Mouse (Mus musculus) adrenal gland, adult 8-10 months (tissue): ENCODE data around the gene Gcnt7. TPM values are rescaled to one million over a fixed set of nuclear protein-coding genes. Genes with fewer than 3 reads are reported as not detected.

ENCODE experiments used
- DNase-seq: peaks from one replicate; pipeline ENCODE4 v3.0.0; 2022
- total RNA-seq, 4 experiments: library from RNA; stranded (reverse); gene quantifications; 2 replicates each; pipeline ENCODE4 v1.2.4; 2022

The Gcnt7 gene
- total RNA-seq: not detected

DNA sequence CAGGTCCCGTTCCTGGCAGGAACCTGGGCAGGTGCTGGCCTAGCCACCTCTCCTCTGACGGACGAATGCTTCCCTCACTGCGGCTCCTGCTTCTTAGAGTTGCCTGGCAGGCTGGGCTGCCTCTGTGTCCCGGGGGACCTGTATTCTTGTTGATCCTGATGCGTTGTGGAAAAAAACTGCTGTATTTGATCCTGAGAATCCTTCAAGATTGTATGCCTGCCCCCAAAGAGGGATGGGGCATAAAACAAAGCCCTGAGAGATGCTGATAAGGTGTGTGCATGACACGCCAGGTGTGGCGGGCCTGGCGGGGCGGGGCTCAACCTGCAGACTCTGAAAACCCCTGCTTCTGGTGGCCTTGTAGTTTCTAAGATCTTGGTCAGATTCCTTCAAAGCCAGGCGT, at the start of gene Gcnt7:
TSS of gene Gcnt7 (minus strand) at position 101 of the 400 bp plus-strand sequence.
- no peak for DNase-seq

DNA sequence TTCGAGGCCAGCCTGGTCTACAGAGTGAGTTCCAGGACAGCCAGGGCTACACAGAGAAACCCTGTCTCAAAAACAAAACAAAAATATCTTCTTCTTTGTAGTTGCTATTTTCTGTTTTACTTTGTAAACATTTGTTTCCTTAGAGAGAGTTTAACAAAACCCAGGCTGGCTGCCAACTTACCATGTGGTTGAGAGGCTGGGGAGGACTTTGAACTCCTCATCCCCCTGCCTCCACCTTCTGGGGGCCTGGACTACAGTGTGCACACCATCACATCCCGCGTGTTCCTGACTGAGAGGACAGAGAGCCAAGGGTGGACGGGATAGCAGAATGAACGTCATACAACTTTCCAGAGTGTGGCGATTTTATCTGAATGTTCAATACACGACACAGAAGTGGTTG, 47.7 kb upstream of the Gcnt7 start:
- DNase-seq: no peak

GRCm38 (mm10) chr2:172502168-172502567, 43.8 kb upstream of the Gcnt7 start:
- no peak for DNase-seq

- DNase-seq: no peak
These were observed 42.9 kb upstream of the Gcnt7 start for GRCm38 (mm10) chr2:172501341-172501740.

DNA sequence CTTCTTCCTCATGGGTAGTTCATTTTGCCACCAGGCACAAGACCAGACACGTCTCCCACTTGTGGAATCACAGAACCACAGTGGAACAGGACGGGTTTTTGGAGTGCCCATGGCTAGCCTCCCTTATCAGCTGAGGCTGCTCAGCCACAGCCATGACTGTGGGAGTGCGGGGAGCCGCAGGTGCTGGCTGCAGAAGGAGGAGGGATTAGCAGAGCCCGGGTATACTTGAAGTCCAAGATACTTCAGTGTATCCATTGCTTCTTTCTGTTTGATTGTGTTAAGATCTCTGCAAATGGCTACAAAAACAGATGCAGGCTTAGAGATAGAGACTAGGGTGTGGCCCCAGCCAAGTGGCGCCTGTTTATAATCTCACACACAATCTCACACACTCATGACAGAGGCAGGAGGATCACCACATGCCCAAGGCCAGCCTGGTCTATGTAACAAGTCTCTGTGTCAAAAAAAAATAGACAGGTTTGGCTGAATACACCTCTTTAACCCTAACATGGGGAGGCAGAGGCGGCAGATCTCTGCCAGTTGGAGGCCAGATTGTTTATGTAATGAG, 42.4 kb upstream of the Gcnt7 start:
- DNase-seq: no peak

DNA sequence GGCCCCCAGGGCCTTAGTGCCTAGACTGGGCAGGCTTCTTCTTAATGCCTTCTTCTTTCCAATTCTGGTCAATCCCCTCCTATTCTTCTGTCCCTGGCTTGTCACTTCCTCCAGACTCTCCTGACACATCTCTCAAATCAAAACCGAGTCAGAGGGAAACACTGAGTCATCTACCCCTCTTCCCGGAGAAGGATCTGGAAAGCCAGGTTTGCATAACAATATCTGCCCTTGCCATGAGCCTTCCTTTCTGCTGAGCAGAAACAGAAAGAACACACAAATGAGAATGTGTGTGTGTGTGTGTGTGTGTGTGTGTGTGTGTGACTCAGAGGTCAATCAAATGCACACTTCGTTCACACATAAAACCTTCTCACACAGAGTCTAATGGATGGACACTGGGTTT, 40.4 kb upstream of the Gcnt7 start:
- DNase-seq: peak; percentile 40

- peak; percentile 49 for DNase-seq
These were observed 38.4 kb upstream of the Gcnt7 start for GRCm38 (mm10) chr2:172496736-172497345.

- DNase-seq: no peak
These were observed 26.4 kb upstream of the Gcnt7 start for GRCm38 (mm10) chr2:172484696-172485370.

DNA sequence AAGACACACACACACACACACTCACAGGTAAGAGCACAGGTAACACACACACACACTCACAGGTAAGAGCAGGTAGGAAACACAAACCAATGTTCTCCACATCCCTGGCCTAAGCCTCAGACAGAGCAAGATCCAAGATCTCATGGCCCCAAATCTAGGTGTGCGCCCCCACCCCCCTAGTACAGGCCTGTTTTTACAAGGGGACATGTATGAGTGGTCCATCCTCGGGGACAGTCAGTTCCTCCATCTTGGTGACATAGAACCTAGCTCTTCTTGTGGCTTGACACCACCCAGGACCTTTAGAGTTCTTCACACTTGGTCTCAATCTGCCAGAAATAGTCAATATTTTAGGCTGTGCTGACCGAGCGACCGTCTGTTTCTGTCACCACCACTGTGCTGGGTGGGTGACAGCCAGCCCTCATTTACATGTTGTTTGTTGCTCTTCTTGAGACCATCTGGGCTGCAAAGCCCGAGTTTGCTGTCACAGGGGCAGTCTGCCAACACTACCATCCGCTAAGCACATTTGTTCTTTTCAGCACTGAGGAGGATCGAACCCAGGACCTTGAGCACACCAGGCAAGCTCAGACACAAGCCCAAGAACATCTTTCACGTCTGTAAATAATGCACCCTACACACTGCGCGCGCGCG, 25.5 kb upstream of the Gcnt7 start:
- DNase-seq: no peak

DNA sequence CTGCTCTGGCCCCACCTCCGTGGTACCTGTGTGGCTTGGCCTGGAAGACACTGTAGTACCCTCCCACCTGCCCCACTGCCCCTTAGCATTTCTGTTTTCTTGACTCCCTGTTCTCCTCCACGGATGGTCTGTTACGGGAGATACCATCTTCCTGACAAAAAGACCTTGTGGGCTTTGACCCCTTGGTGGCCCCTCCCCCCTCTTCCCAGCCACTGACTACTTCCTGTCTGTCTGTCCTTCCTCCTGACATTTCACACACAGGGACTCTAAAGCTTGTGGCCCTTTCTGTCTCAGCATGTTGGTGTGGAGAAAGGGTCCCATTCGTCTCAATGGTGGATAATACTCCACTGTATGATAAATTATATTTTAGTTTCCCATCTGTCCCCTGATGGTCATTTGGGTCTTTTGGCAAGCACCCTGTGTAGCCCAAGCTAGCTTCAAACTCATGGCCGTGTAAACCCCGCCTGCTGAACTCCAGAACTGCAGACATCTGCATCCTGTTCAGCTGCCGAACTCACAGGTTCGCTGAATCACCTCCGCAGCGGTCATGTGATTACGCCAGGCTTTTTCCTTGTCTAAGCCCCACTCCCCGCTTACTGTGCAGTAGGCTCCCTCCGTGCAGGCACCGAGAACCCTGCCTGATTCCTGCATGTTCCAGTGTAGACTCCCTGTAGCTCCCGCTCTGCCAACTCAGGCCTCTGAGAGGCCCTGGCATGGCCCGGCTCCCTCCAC, 23.4 kb upstream of the Gcnt7 start:
- no peak for DNase-seq

GRCm38 (mm10) chr2:172480296-172480695, 21.9 kb upstream of the Gcnt7 start:
- no peak for DNase-seq

DNA sequence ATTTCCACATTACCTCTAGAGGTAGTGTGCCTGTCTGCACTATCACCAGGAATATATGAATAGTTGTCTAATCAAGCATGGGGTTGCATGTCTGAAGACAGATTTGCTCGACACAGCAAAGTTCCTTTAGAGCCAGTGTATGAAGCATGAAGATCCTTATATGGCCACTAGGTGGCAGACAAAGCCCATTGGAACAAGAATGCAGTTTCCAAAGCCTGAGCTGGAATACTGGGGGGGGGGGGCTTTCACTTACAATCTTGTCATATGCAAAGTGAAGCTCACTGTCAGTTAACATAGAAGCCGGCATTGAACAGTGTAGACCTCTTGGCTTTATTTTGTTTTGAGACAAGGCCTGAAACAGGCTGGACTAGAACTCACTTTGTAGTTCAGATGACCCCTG, 19.5 kb upstream of the Gcnt7 start:
- DNase-seq: no peak

DNA sequence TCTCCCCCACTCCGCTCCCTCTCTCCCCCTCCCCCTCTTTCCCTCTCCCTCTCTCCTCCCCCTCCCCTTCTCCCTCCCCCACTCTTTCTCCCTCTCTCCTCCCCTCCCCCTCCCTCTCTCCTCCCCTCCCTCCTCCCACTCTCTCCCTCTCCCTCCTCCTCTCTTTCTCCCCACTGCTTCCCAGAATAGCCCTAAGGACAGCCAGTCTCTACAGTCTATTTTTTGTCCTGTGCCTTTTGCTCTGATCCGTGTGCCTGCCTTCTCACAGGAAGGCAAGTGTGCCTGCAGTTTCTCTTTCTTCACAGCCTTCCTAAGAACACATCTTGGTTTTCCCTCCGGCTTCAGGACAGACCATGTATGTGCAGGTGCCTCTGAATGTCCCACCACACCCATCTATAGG, 19.0 kb upstream of the Gcnt7 start:
- DNase-seq: no peak

GRCm38 (mm10) chr2:172476707-172477260, 18.4 kb upstream of the Gcnt7 start:
- no peak for DNase-seq

- no peak for DNase-seq
These were observed 16.6 kb upstream of the Gcnt7 start for GRCm38 (mm10) chr2:172474970-172475369.

GRCm38 (mm10) chr2:172473591-172473990, 15.2 kb upstream of the Gcnt7 start:
- no peak for DNase-seq

- no peak for DNase-seq
These were observed 13.9 kb upstream of the Gcnt7 start, which contains the start of gene Fam209 for GRCm38 (mm10) chr2:172472318-172472717. Fam209 (plus strand) TSS chr2:172472520.

- DNase-seq: peak; percentile 88
These were observed 10.0 kb upstream of the Gcnt7 start for GRCm38 (mm10) chr2:172468346-172468819.

GRCm38 (mm10) chr2:172467206-172467605, 8.8 kb upstream of the Gcnt7 start:
- peak; percentile 42 for DNase-seq

DNA sequence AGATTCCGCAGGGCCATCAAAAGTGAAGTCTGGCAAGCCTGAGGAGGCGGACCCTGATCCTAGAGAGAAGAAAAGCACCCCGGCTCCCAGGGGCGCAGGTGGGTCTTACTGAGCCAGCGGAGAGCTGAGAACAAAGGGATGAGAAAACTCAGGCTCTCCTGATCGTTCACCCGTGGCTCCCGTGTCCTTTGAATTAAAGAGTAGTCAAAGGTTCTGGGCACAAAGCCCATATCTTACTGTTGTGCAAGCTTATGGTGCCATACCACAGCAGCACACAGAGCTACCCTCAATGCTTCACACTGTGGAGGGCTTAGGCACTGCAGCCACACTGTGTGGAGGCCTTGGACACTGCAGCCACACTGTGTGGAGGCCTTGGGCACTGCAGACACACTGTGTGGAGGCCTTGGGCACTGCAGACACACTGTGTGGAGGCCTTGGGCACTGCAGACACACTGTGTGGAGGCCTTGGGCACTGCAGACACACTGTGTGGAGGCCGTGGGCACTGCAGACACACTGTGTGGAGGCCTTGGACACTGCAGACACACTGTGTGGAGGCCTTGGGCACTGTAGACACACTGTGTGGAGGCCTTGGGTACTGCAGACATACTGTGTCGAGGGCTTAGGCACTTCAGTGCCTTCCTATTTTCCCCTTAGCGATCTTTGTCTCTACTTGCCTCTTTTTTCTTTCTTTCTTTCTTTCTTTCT, 8.2 kb upstream of the Gcnt7 start:
- peak; percentile 45 for DNase-seq

DNA sequence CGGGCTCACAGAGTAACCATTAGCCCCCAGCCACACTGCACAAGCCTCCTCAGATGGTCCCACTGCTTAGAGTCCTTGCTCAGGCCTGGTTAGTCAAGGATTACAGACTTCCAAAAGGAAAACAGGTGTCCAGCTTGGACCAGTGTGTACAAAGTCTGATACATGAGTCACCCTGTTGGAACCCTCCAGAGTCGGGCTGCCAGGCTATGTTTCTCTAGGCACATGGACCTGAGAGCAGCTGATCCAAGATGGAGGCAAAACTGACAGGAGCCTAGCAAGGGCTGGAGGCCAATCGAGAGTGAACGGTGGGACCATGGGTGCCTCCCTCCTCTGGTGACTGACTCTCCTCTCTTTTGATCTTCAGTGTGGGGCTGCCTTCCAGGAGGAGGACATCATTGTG, 4.4 kb upstream of the Gcnt7 start:
- no peak for DNase-seq

GRCm38 (mm10) chr2:172460647-172461046, 2.3 kb upstream of the Gcnt7 start:
- no peak for DNase-seq
